Mouse (Mus musculus) erythroblast, adult 5-6 weeks (primary cell): ENCODE measurements around the gene Naip6. TPM values are rescaled to one million over a fixed set of nuclear protein-coding genes. Genes with fewer than 3 reads are reported as not detected.
"Not testable (repeated sequence)": the region's sequence is repeated elsewhere in the genome, so short reads cannot be mapped to it uniquely, and the experiment has no call there.

ENCODE experiments used
- ATAC-seq: replicated peaks from 2 replicates; pipeline ENCODE4 v1.8.0; 2016; ENCODE audit warnings: moderate number of reproducible peaks, mild to moderate bottlenecking, moderate TSS enrichment, inconsistent platforms; ENCODE audit not compliant: poor library complexity, low FRiP score, severe bottlenecking
- total RNA-seq, 2 experiments: library from RNA; stranded (forward) in 1 of 2; stranded (reverse) in 1 of 2; fragments of 150-400 nt in 1 of 2; fragments of 200-764, 138-1000 nt in 1 of 2; gene quantifications; 2 replicates each; pipeline versions ENCODE4 v1.2.3 to v1.2.4; 2015 to 2017; ENCODE audit warnings: low replicate concordance in 2 of 2

Naip6 gene
- total RNA-seq (2015; ENCODE audit: low replicate concordance) (4.8 and 8.8 TPM in 2 replicates), total RNA-seq (2017; ENCODE audit: low replicate concordance) (2.5 and 4.3 TPM in 2 replicates)

DNA sequence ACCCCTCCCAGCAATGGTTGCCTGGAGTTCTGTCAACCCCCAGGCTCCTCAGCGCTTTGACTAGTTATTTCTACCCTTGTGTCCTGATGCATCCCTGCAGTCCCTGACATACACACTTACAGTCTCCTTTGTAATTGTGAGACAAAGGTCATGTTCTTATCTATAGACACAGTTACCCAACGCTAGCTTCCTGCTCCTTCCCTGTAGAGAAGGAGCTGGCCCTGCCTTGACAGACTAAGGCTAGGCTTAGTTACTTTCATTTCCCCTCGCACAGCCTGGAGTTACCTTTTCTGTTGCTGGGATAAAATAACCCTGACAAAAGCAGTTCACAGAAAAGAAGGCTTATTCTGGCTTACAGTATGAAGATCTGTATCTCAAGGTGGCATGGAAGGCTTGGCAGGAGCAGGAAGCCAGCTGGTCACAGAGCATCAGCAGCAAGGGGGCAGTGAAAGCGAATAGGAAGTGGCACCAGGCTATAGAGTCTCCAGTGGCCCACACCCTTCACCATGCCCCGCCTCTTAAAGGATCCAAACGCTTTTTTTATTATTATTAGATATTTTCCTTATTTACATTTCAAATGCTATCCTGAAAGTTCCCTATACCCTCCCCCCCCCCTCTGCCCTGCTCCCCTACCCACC is at the start of gene Naip6:
Gene Naip6, minus strand, starts transcription at position 419 of the 638 bp plus-strand sequence.
- not testable (repeated sequence) for ATAC-seq

GRCm38 (mm10) chr13:100352315-100352714 is 34.8 kb upstream of the Naip6 start:
- ATAC-seq: not testable (repeated sequence)

GRCm38 (mm10) chr13:100349510-100350173 is 32.2 kb upstream of the Naip6 start:
- not testable (repeated sequence) for ATAC-seq

DNA sequence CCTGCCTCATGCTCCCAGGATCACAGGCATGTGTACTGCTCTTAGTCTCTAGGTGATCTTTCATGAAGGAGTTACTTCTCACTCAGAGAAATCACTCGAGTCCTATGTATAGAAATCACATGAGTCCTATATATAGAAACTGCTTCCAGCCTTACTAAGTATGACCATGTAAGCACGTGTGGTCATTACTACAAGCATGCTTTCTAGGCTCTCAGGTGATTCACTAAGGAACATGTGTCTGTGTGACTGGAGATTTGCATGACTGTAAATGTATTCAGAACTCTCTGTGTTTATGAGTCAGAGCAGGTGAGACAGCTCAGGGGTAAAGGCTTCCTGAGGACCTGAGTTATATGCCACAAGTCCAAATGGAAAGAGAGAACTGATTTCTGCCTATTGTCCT is 24.3 kb upstream of the Naip6 start:
- ATAC-seq: no peak

DNA sequence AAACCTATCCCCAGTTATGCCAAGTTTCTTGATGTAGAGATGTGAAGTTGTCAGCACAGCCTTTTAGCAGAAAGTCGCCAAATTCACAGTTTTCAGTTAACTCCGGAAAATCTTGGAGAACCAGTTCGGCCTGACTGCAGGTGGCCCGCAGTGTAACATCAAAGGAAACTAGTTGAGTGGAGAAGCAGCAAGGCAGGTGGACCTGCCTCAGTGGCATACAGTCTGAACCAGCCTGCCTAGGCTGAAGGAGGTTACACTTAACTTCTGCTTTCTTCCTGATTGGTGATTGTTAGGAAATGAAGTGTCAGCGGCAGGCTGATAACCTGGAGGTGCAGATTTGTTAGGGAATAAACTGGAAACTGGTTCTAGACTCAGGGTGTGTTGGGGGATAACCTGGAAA is 14.3 kb upstream of the Naip6 start:
- ATAC-seq: not testable (repeated sequence)

DNA sequence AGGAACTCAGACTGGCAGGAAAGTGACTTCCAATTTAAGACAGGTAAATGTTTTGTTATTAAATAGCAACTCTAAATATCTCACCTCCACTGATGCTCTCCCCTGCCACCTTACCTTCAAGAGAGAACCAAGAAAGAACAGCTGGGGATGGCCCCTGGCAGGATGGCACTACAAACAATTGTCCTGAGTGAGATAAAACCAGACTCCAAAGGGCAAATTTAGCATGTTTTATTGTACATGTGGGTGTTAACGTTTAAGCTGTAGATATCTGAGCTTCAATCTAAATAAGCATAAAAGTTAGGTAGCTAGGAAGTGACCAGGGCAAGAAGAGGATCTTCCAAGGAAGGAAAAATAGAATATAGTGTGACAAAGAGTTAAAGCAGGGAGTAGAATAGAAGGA is 11.4 kb upstream of the Naip6 start:
- not testable (repeated sequence) for ATAC-seq

DNA sequence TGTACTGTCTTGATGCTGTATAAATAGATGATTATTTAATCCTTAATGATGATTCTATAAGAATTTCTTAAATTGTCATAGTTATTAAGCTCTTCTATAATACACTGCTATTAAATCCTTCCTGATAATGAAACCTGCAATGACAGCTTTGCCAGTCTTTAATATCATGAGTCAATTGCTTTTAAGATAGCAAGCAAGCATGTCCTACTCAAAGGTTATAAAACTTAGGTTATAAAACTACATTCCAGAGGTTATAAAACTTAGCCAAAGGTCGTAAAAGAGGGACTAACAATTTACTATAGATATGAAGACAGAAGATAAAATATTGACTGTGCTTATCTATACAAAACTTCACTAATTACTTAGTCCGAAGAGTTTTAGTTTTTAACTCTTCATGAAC is 10.6 kb upstream of the Naip6 start:
- ATAC-seq: not testable (repeated sequence)

- ATAC-seq: not testable (repeated sequence)
Observed at GRCm38 (mm10) chr13:100322266-100322837, 4.9 kb upstream of the Naip6 start.

DNA sequence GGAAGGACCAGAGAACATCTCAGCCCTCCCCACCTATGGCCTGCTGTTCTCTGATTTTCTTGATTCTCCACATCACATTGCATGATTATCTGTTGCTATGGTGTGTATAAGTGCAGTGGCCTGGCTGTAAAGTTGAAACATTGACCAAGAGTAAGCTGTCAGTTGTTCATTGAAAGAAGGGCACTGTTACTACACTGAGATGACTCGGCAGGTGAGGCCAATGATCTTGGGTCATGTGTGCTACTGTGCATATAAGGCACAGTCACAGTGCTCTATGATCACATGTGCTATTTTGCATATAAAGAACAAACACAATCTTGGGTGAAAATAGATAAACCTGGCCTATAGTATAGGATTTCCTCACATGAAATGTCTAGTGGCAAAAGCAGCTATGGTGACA is 32.9 kb downstream of the Naip6 start:
- ATAC-seq: no peak

DNA sequence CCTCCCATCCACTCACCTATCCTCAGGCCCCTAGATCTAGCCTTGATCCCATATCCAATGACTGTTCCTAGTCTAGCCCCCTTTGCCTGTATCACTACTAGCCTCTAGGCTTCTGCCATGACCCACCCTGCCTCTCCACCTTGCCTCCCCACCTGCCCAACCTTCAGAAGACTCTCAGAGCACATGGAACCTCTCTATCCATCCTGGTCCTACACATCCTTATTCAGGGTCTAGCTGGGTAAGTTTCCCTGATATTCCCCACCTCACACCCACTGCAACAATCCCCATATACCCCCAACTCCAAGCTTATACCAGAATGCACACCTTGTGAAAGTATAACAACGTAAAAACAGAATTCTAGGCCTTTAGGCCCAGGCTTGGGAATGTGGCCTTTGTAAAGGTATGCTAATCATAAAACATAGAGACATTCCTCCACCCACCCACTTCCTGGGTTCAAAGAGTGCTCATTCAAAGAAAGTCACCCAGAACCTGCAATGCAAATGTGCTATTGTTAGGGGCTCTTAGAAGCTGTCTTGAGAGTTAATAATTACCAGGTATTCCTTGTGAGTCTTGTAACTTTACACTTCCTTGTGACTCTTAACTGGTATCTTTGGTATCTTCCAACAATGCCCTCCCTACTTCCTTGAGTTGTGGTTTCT is 45.9 kb downstream of the Naip6 start:
- ATAC-seq: not testable (repeated sequence)

DNA sequence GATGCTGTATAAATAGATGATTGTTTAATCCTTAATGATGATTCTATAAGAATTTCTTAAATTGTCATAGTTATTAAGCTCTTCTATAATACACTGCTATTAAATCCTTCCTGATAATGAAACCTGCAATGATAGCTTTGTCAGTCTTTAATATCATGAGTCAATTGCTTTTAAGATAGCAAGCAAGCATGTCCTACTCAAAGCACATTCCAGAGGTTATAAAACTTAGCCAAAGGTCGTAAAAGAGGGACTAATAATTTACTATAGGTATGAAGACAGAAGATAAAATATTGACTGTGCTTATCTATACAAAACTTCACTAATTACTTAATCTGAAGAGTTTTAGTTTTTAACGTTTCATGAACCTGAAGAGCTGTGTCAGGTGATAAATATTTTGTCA is 60.5 kb downstream of the Naip6 start:
- ATAC-seq: not testable (repeated sequence)

DNA sequence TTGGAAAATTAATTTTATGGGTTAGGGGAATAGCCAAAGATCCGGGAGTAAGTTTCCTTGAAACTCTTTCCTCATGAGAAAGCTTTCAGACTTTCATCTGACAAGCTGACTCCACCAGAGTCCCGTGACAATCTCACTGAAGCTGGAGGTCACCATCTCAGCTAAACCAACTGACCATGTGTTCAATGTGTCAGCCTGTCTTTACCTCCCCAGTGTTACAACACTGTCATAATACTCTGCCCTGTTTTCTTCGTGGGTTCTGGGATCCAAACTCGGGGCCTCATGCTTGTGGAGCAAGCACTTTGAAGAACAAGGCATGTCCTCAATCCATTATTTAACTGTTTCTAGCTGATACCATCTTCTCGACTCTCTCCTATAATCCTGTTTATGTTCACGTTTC is 61.5 kb downstream of the Naip6 start:
- not testable (repeated sequence) for ATAC-seq

- not testable (repeated sequence) for ATAC-seq
Observed at GRCm38 (mm10) chr13:100251897-100252296, 65.6 kb downstream of the Naip6 start.

- not testable (repeated sequence) for ATAC-seq
Observed at GRCm38 (mm10) chr13:100246896-100247519, 70.5 kb downstream of the Naip6 start.

DNA sequence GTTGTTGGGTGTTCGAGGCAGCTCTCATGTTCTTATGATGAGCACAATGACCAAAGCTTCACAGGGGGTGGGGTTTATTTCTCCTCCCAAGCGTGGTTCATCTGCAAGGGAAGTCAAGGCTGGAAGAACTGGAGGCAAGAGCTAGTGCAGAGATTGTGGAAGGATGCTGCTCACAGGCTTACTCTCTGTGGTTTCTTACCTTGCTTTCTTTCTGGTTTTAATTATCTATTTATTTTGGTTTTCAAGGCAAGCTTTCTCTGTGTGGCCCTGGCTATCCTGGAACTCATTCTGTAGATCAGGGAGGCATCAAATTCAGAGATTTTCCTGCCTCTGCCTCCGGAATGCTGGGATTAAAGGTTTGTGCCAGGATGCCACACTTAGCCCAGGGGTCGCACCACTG is 71.3 kb downstream of the Naip6 start, which contains the start of gene Naip5:
Gene Naip5, minus strand, starts transcription at position 101 of the 400 bp plus-strand sequence.
- ATAC-seq: not testable (repeated sequence)

DNA sequence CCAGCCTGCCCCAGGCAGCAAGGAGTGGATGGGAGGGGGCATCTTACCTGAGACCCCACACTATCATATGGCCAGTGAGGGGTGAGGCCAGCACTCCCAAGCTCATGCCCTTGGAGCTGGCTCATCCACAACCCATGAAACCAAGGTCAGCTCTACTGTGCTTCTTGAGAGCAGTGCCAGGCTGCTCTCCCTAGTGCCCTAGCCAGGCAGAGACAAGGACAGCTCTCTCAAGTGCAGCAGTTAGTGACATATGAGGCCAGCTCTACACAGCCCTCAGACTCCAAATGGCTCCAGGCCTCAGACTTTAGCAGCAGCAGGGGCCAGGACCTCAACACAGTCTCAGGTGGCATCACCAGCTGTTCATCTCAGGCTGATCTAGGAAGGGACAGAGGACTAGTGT is 73.8 kb downstream of the Naip6 start:
- ATAC-seq: no peak
